Mouse (Mus musculus) right cerebral cortex, postnatal 14 days (tissue): ENCODE results near the gene Mast3.

Source experiments
- DNase-seq: peaks from one replicate; pipeline ENCODE4 v3.0.0; 2022

Gene Mast3

GRCm38 (mm10) chr8:70774740-70775139 lies 30.1 kb downstream of the Mast3 start:
- DNase-seq: no peak

GRCm38 (mm10) chr8:70773833-70774232 lies 31.0 kb downstream of the Mast3 start:
- peak; percentile 66 for DNase-seq

- DNase-seq: no peak
These were observed 31.4 kb downstream of the Mast3 start for GRCm38 (mm10) chr8:70773410-70773809.

GRCm38 (mm10) chr8:70772890-70773289 lies 32.0 kb downstream of the Mast3 start:
- no peak for DNase-seq

DNA sequence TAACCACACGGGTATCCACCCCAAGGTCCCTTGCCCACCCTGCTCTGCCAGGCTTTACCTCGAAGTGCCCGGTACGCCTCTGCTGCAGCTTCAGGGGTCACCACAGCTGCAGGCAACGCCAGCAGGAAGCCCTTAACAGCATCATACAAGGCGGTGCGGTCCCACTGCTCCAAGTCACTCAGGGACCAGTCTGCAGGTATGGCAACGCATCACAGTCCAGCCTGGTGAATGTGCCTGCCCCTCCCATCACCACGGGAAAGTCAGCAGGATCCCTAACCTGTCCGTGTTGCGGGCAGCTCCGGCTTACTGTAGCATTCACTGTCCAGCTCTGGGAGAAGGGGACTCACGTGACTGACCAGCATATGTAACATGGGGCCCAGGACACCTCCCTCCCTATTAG lies 32.8 kb downstream of the Mast3 start:
- DNase-seq: no peak

DNA sequence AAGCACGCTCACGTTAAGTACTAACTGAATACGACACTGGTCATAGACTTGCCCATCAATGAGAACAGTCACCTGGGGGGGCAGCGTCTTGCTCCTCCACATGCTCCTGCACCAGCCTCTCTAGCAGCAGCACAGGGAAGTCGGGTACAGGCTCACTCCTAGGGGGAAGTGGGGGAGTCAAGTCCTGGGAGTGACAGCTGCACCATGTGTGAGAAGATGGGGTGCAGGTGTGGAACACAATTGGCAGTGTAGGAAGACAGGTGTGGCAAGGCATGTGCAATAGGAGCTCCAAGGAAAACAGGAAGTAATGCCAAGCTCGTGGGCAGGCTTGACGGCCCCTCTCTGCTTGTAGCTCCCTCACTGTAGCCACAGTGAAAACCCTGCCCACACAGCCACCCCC lies 33.6 kb downstream of the Mast3 start:
- no peak for DNase-seq

- no peak for DNase-seq
These were observed 34.1 kb downstream of the Mast3 start for GRCm38 (mm10) chr8:70770748-70771147.

GRCm38 (mm10) chr8:70769858-70770257 lies 35.0 kb downstream of the Mast3 start:
- no peak for DNase-seq

GRCm38 (mm10) chr8:70769359-70769758 lies 35.5 kb downstream of the Mast3 start:
- DNase-seq: peak; percentile 99

DNA sequence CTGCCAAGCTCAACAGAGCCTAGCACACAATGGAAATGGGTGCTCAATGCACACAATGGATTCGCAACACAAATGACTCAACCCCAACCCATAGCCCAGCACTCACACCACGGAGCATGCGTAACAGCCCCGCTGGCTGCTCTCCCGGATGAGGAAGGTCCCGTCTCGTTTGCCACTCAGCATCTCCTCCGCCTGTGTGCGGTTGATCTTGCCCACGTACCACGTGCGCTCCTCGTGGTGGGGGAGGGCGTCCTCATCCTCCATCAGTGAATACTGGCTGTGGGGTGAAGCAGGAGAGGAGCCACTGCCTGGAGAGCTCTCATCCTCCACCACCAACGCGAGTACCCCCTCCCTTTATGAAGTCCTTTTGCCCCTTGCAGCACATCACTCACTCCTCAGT lies 35.9 kb downstream of the Mast3 start:
- DNase-seq: no peak

DNA sequence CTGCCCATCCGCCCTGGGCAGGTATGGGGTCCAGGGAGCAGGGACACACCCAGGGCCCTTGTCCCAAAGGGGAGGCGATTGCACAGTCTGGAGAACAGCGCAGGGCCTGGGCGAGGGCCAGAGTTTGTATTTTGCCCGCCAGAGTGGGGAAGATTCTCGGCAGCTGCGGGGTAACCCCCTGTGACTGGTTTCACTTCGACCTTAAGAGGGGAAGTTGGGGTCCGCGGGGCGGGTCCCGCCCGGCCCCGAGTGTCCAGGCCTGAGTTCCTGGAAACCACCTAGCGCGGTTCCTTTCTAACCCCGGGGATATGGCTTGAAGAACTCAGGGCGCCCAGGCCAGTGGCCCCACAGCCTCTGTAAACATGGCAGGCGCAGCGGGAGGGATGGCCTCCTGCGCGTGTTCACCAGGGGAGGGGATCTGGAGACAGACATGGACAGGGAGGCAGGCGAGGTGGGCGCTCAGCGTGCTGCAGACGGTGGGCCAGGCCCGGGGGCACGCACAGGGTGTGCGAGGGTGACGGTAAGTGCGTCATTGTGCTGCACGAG lies 36.5 kb downstream of the Mast3 start:
- no peak for DNase-seq

GRCm38 (mm10) chr8:70767503-70767902 lies 37.4 kb downstream of the Mast3 start:
- no peak for DNase-seq

- no peak for DNase-seq
These were observed 38.0 kb downstream of the Mast3 start for GRCm38 (mm10) chr8:70766571-70767440.

- no peak for DNase-seq
These were observed 38.9 kb downstream of the Mast3 start for GRCm38 (mm10) chr8:70765838-70766570.

DNA sequence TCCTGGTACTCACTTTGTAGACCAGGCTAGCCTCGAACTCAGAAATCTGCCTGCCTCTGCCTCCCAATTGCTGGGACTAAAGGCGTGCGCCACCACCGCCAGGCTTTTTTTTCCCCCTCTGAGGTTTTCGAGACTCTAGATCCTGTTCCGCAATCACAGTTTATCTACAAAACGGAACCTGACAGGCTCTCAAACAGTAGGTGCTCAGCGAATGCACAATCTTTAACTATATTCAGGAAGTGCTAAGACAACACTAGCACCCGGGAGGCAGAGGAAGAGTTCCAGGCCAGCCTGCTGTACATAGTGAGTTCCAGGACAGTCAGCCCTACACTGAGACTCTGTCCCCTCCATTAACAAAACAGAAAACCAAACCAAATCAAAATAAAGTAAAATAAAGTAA lies 39.5 kb downstream of the Mast3 start:
- no peak for DNase-seq

- DNase-seq: no peak
These were observed 40.2 kb downstream of the Mast3 start for GRCm38 (mm10) chr8:70764676-70765075.

GRCm38 (mm10) chr8:70764026-70764425 lies 40.8 kb downstream of the Mast3 start:
- no peak for DNase-seq

DNA sequence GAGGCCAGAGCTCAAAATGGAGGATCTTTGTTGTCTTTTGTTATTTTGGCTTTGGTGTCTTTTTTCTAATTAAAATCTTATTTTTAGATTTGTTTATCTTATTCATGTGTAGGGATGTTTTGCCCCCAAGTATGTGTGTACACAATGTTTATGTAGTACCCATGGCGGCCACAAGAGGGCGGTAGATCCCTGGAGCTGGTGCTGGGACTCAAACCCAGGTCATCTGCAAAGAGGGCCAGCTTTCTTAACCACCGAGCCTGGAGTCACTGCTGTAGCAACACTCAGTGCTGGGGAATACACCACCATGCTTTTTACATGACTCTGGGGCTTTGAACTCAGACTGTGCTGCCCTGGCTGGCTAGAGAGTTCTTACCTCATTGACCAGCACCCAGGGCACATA lies 41.5 kb downstream of the Mast3 start:
- peak; percentile 68 for DNase-seq

- DNase-seq: peak; percentile 2
These were observed 42.7 kb downstream of the Mast3 start for GRCm38 (mm10) chr8:70762118-70762517.

DNA sequence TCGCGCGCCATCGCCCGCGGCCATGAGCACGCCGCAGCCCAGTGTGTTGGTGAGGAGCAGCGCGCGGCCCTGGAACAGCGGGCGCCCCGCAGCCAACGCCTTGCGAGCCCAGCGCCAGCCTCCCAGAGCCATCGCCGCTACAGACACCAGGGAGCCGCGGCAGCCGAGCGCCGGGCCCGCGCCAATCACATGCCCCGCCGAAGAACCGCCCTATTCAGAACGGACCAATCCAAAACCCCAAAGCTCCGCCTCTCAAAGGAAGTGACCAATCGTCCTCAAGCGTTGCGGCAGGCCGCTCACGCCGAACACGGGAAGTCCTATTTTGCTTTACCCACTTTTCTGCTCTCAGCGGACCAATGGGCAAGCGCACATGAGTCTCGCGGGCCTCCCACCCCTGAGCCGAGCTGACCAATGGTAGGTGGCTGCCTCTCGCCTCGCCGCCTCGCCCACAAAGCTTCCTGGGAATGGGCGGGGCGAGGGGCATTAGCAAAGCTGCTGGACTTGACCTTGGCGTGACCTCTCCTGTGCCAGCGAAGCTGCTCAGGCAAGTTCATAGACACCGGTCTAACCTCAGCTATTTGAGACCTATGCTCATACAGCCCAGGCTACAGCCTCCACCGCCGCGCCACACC lies 44.0 kb downstream of the Mast3 start, which contains the start of gene Mpv17l2:
Gene Mpv17l2, minus strand, starts transcription at position 172 of the 632 bp plus-strand sequence.
- DNase-seq: peak; percentile 92

GRCm38 (mm10) chr8:70760350-70760749 lies 44.5 kb downstream of the Mast3 start:
- DNase-seq: peak; percentile 30

DNA sequence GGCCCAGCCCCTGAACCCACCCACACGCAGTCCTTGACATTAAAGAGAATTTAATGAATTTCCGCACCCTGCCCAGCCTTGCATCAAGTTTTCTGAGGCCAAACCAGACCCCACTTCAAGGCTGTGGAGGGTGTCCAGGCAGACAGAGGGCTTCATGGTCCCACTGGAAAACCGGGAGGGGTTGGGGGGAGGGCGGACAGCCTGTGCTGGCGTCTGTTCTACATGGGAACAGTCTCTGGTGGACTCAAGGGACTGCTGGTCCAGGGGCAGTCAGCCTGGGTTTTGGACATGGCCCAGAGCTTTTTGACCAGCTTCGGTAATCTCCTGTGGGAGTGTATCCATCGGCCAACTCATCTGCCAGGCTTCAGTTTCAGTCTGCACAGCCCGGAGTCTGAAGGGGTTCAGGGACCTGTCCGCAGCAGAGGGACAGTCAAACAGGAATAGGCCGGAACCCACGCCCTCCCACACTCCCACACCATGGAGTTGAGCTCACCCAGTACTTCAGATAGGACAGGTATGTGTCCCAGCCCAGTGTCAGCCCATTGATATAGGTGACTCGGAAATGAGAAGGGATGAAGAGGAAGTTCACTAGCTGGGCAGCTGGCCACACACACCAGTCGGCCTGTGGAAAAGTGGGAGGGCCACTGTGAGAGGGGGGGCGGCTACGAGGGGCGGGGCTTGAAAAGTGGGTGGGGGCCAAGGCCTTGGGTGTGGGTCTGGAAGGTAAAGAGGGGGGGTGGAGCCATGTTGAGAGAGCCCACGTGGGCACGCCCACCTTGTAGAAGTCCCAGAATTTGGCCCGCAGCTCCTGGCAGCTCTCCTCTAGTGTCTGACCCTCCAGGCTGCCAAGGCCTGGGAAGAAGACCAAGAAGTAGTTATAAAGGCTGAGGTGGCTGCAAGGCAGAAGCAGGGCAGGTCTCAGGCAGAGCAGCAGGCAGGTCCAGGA lies 46.0 kb downstream of the Mast3 start:
- DNase-seq: peak; percentile 24
